Mouse (Mus musculus): ENCODE measurements around the gene Hoxc12.

DNA sequence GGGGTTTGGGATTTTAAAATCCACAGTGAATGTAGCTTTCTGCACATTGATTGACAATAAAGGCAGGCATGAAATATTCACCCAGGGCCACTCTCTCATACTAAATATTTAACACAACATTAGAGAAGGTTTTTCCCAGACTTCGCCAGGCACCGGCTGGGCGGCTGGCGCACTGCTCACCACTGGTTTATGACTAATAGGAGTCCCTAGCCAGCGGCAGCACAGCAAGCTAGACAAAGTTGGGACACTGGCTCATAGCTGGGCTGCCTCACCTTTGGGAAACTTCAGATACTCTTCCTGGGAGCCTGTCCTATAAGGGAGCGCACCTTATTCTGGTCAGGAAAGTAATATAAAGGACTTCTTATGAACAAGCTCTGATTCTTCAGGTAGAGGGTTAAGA, 17.0 kb downstream of the Hoxc12 start:
- TF ChIP-seq POLR2A (IDR thresholded peaks at IDR 0.05; ENCODE audit: insufficient read depth, low read depth, low read length) = no peak
- no peak for TF ChIP-seq CTCF (IDR thresholded peaks at IDR 0.05)
